Mouse (Mus musculus) layer of hippocampus, adult 8-10 months (tissue): ENCODE measurements around the gene Slc12a6. TPM values are rescaled to one million over a fixed set of nuclear protein-coding genes. Genes with fewer than 3 reads are reported as not detected.
"Not testable (repeated sequence)": the region's sequence is repeated elsewhere in the genome, so short reads cannot be mapped to it uniquely, and the experiment has no call there.

Source experiments
- DNase-seq, 2 experiments: peaks; one replicate each; pipeline ENCODE4 v3.0.0; 2022; ENCODE audit warnings: low spot score in 2 of 2
- total RNA-seq, 4 experiments: library from RNA; stranded (reverse); gene quantifications; 2 replicates each; pipeline ENCODE4 v1.2.4; 2022

Gene Slc12a6
- total RNA-seq, 4 experiments from 2014 or later = 92.5 to 117 (median 109) TPM

- peak; percentile 87 to 88 for DNase-seq
Observed at GRCm38 (mm10) chr2:112261748-112262653, 3.6 kb upstream of the Slc12a6 start, which contains the start of gene Nop10. Gene Nop10 (plus strand): TSS chr2:112261926.

GRCm38 (mm10) chr2:112262779-112263295 is 2.8 kb upstream of the Slc12a6 start:
- DNase-seq = no peak

GRCm38 (mm10) chr2:112264364-112264763 is 1.3 kb upstream of the Slc12a6 start:
- DNase-seq = no peak

GRCm38 (mm10) chr2:112266242-112266592 is 592 bp downstream of the Slc12a6 start, which contains the start of gene Gm21985:
Gene Gm21985 (plus strand): TSS chr2:112266314.
- DNase-seq = peak in 1 of 2 experiments; percentile 32

DNA sequence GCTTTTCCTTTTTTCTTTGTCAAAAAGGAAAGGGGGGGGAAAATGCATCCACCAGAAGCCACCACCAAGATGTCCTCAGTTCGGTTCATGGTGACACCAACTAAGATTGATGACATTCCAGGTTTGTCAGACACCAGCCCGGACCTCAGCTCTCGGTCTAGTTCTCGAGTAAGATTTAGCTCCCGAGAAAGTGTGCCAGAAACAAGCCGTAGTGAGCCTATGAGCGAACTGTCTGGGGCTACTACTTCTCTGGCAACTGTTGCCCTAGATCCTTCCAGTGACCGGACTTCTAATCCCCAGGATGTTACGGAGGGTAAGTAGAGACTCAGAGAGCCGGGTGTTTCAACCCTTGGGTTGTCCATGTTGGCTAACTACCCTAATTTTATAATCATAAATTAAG is 1.2 kb downstream of the Slc12a6 start:
- DNase-seq = no peak

DNA sequence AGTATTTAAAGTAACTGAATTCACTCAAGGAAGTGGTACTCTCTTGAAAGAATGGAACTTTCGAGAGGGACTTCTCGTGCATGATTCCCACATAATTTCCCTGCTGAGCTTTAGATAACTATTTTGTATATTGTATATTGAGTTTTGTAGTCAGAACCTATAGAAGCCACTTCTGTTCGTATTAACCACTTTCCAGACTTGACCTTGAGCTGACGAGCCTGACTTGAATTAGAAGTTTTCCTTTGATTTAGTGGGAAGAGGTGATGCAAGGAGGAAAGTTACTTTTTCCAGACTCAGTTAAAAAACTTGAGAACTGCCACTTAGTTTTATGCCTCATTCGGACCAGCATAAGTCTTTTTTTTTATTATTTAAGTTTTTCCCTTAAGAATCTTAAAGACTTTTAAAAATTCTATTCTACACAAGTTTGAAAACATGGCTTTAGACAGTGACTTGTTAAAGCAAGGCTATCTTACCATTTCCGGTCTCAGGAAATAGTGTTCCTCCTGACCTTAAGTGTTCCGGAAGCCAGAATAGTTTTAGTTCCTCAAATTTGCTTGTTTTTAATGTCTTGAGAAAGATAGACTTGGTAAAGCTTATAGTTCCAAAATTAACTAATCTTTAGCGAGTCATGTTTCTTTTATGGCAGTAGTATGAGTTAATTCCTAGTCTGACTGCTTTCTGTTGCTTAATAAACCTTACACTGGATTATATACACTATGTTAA is 2.1 kb downstream of the Slc12a6 start:
- no peak for DNase-seq

DNA sequence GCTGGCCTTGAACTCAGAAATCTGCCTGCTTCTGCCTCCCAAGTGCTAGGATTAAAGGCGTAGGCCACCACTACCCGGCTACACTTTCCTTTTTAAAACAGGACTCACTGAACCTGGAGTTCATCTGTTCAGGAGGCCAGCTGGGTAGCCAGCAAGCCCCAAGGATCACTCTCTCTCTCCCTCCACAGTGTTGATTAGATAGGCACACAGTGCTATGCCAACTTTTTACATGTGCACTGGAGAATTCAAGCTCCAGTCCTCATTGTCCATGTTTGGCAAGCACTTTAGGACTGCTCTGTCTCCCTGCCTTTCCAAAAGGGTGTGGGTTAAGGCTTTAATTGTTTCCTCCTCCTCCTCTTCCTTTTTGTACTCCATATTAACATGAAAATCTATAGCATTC is 4.4 kb downstream of the Slc12a6 start:
- no peak for DNase-seq

- DNase-seq = no peak
Observed at GRCm38 (mm10) chr2:112272909-112273308, 7.3 kb downstream of the Slc12a6 start.

- no peak for DNase-seq
Observed at GRCm38 (mm10) chr2:112273474-112273873, 7.8 kb downstream of the Slc12a6 start.

DNA sequence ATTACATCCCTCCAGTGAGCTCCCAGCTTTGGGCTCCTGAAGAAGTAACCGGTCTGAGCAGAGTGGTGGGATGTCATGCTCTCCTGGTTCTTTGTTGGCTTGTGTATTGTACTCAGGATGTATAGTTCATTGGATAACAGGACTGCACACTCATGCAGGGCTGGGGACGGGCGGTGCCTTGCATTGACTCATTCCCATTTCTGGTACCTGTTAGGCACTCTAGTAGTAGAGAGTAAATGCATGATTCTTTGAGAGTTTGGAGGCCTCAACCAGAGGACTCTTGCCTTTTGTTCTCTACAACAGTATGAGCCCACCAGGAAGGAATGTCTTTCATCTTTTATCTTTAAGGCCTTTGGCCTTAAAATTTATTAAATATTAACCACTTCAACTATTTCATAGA is 11.2 kb downstream of the Slc12a6 start:
- no peak for DNase-seq

DNA sequence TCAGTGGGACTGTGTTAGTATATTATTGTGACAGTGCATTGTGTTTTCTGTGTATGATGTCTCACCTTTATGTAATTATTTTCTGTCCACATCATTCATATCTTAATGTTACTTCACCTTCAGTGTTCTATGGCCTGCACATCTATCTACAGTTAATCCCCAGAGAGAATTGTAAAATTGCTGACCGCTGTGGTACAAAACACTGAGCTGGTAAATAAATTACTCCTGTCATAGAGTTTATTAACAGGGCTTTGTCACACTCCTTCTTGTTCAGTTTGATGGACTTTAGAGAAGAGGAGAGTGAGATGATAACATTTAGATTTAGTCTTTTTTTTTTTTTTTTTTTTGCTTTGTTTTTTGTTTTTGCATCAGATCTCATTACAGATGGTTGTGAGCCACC is 17.2 kb downstream of the Slc12a6 start:
- no peak for DNase-seq

GRCm38 (mm10) chr2:112284363-112285030 is 18.9 kb downstream of the Slc12a6 start:
- no peak for DNase-seq

DNA sequence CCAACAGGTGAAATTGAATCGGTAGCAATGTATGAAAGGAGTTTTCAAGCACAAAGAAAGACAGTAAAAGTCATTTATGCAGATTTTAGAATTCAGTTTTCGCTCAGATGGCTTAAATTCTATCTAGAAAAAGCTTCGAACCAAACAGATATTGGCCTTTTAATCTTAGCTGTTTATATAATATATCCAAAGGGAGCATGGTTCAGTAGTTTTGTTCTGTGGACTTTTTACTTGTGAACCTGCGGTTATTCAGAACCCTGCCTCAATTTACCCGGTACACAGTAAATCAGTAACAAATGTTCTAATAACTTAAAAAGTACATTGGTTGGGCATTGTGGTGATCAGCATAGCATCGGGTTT is 19.4 kb downstream of the Slc12a6 start:
- DNase-seq = no peak

- not testable (repeated sequence) for DNase-seq
Observed at GRCm38 (mm10) chr2:112286062-112286461, 20.4 kb downstream of the Slc12a6 start.

- DNase-seq = no peak
Observed at GRCm38 (mm10) chr2:112287059-112287458, 21.4 kb downstream of the Slc12a6 start.

DNA sequence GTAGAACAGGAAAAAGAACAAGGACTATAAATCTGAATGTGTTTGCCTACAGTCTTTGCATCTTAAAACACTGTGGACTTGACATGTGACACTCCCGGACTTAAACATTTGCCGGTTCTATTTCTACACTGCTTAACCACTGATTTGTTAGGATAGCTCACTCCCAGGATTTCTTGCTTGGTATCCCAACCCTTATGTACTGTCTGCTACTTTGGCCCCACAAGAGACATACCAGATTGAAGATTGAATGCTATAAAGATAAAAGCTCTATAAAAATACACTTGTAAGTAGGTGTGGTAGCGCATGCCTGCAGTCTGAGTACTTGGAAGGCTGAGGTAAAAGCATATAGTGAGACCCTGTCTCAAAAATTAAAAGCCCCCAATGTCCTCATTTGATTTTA is 23.9 kb downstream of the Slc12a6 start:
- no peak for DNase-seq

- no peak for DNase-seq
Observed at GRCm38 (mm10) chr2:112292823-112293222, 27.2 kb downstream of the Slc12a6 start.

- DNase-seq = no peak
Observed at GRCm38 (mm10) chr2:112296211-112296610, 30.6 kb downstream of the Slc12a6 start.

DNA sequence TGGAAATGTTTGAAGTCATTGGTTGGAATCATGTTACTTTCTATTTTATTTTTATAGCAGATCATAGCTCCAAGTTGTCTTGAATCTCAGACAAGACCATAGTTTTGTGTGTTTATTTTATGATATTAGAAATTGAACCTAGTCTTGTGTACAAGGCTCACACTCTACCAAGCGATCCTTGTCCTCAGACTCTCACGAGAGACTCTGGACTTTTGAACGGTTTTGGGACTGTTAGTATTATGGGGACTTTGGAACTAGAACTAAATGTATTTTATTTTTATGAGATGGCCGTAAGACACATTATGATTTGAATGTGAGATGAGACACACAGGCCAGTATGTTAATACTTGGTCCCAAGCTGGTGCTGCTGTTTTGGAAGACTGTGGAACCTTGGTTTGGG is 32.6 kb downstream of the Slc12a6 start:
- DNase-seq = no peak

- no peak for DNase-seq
Observed at GRCm38 (mm10) chr2:112308671-112309070, 43.0 kb downstream of the Slc12a6 start.

DNA sequence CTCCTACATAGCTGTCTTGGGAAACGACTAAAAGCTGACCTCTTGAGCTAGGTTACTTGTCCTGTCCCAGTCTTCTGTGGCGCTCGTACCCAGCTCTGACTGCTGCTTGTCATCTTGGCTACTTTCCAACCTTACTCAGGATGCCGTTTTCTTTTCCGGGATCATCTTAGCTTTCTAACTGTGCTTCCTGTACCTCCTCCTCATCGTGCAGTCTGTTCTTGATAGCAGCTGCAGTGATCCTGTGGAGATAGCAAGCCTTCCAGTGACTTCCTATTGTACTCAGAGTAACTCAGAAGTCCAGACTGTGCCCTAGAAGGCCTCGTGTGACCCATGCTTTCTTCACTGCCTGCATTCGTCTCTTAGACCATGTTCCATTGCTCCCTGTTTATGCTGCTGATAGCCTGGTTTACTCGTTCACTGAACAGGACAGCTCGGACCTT is 43.6 kb downstream of the Slc12a6 start:
- no peak for DNase-seq

- no peak for DNase-seq
Observed at GRCm38 (mm10) chr2:112315638-112316037, 50.0 kb downstream of the Slc12a6 start.
